Mouse (Mus musculus): ENCODE results near the gene B630019K06Rik.
"Not testable (repeated sequence)": the region's sequence is repeated elsewhere in the genome, so short reads cannot be mapped to it uniquely, and the experiment has no call there.

The B630019K06Rik gene

DNA sequence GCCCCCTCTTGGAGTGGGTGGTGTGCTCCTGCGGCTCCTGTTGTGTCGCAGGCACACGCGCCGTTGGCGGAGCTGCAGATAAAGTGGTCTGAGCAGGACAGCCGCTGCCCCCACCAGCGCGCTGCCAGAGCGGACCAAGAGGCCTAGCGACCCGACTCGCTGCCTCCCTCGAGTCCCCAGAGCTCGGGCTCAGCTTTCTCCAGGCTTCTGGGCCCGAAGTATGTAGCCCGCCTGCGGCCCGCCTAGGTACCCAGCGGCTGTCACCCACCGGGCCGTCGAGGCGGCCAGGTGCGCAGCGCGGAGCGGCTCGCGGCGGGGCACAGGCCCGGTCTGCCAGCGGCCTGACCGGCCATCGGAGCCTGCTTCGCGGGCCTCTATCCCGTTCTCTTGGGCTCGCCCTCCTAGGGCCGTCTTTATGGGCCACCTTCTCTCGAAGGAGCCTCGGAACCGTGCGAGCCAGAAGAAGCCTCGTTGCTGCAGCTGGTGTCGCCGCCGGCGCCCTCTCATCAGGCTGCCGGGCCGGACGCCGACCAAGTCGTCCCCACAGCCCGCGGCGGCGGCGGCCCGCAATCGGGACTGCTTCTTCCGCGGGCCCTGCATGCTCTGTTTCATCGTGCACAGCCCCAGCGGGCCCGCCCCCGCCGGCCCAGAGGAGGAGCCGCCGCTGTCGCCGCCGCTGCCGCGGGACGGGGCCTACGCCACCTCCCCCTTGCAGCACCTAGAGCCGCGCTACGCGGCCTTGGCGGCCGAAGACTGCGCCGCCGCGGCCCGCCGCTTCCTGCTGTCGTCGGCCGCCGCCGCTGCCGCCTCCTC is at the start of gene B630019K06Rik:
TSS of gene B630019K06Rik (plus strand) at position 40 of the 813 bp plus-strand sequence.
- peak; percentile 73 for DNase-seq (ENCODE audit: low read depth, low spot score)

- no peak for DNase-seq (ENCODE audit: low read depth, low spot score)
Measured at GRCm38 (mm10) chrX:8843694-8844093, 48.5 kb upstream of the B630019K06Rik start, which contains the start of gene Gm6592. Gm6592 (plus strand) TSS chrX:8843994.

DNA sequence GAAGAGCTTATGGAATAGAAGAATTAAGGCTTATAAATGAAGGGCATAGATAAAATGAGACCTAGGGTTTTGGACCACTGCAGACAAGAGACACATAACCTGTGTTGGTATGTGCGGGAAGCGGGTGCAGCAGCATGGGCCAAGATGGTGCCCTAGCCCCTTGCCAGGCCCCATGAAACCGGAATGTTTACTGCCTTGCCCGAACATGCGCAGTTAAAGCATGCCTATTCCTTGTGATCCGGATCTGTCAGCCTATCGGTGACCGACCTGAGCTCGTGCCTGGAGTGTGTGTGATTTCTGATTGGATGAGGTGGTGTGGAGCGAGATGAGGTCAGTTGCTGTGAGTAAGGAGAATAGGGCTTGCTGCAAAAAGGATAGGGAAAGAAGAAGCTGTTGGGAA is 39.7 kb upstream of the B630019K06Rik start:
- no peak for DNase-seq (ENCODE audit: low read depth, low spot score)

DNA sequence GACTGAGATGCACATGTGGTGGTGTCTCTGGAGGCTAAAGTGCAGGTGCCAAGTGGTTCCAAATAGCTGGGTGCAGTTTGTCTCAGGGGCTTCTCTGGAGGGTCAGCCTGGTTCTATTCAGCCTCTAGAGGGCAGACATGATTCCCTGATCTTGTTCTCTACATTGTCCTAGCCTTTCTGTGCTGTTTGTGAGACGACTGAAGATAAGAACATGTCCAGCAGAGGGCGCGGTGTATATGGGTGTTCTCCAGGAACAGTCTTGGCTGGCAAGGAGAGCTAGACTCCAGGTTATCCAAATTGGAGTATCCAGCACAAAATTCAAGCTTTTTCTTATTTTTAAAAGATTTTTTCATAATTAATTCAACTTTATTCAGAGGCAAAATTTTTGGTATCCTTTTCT is 27.9 kb upstream of the B630019K06Rik start:
- peak; percentile 70 for DNase-seq (ENCODE audit: low read depth, low spot score)

GRCm38 (mm10) chrX:8873953-8874352 is 18.2 kb upstream of the B630019K06Rik start, which contains the start of gene Gm5751:
Gm5751 (plus strand) TSS chrX:8874253.
- not testable (repeated sequence) for DNase-seq (ENCODE audit: low read depth, low spot score)

GRCm38 (mm10) chrX:8884336-8884735 is 7.8 kb upstream of the B630019K06Rik start:
- no peak for DNase-seq (ENCODE audit: low read depth, low spot score)

GRCm38 (mm10) chrX:8891975-8892342 is 223 bp upstream of the B630019K06Rik start:
- no peak for DNase-seq (ENCODE audit: low read depth, low spot score)

- no peak for DNase-seq (ENCODE audit: low read depth, low spot score)
Measured at GRCm38 (mm10) chrX:8893182-8893651, 1.0 kb downstream of the B630019K06Rik start.

GRCm38 (mm10) chrX:8900823-8901222 is 8.6 kb downstream of the B630019K06Rik start:
- DNase-seq (ENCODE audit: low read depth, low spot score) = no peak

GRCm38 (mm10) chrX:8901906-8902472 is 9.8 kb downstream of the B630019K06Rik start:
- DNase-seq (ENCODE audit: low read depth, low spot score) = no peak

GRCm38 (mm10) chrX:8921080-8921479 is 28.9 kb downstream of the B630019K06Rik start:
- DNase-seq (ENCODE audit: low read depth, low spot score) = no peak

DNA sequence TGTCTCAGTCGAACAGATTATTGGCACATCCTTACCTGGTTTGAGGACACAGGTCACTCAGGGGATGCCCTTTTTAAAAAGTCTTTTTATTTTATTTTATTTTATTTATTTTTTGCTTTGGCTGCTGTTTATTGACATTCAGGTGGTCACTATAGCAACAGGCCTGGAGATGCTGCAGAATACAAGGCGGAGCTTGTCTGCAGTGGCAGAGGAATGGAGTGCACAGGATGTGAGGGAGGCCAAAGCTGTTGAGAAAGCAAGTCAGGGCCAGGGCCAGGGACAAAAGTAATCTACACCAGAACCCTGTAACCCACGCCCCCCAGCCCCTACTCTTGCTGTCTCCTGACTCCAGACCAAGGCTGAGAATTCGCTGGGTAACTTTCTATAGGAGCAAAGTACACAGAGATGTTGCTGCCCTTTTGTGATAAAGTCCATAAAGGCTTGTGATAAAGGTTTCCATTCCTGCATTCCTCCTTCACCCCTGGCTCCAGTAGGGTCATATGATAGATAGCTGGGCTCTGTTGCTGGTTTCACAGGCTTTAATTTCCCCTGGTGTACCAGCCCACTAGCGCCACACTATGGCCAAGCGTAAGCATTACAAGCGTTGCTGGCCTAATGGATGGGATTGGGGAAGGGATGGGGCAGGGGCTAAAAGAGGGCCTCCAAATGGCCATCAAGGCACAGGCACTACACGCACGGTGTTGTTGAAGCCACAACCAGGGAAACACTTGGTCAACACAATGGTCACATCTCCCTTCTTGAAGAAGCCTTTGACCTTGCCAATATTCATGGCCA is 29.8 kb downstream of the B630019K06Rik start:
- peak; percentile 1 for DNase-seq (ENCODE audit: low read depth, low spot score)

GRCm38 (mm10) chrX:8927308-8927707 is 35.1 kb downstream of the B630019K06Rik start:
- no peak for DNase-seq (ENCODE audit: low read depth, low spot score)

DNA sequence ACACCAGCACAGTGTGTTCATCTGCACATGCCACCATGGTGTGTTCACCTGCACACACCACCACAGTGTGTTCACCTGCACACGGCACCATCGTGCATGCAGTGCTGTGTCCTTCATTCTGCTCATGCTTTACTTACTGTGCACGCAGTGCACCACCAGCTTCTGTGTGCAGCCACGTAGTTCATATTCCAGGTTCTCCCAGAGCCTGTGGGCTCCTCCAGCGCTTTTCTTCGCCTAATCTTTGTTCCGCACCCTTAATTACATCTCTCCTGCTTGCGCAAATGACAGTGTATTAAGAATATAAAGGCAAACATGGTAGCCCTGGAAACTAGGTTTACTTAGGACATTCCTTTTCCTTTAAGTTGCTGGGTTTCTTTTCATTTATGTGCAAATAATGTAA is 51.9 kb downstream of the B630019K06Rik start:
- no peak for DNase-seq (ENCODE audit: low read depth, low spot score)
